Mouse (Mus musculus) cerebellum, adult 9-10 months (tissue): ENCODE data around the gene Diras2.

ENCODE experiments used
- DNase-seq: peaks from one replicate; pipeline ENCODE4 v3.0.0; 2022

The Diras2 gene

DNA sequence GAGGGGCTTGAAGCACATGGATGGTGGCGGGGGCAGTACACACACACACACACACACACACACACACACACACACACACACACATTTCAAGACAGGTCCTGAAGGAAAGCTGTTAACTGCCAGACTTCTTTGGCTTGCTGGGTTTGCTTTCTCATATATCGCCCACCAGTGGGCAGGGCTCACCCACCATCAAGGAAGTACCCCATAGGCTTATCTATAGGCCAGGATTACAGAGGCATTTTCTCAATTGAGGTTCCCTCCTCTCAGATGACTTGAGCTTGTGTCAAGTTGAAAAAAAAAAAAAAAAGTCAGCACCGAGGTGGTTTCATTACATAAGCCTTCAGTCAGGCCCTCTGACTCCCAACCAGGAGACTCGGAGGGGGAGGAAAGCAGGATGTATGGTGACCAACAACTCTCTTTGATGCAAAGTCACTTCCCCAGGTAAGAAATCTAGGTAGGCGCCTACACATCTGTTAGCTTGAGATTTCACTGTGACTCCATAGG lies 19.7 kb upstream of the Diras2 start:
- DNase-seq, result no peak

GRCm38 (mm10) chr13:52546288-52546687 lies 15.2 kb upstream of the Diras2 start:
- DNase-seq, result no peak

DNA sequence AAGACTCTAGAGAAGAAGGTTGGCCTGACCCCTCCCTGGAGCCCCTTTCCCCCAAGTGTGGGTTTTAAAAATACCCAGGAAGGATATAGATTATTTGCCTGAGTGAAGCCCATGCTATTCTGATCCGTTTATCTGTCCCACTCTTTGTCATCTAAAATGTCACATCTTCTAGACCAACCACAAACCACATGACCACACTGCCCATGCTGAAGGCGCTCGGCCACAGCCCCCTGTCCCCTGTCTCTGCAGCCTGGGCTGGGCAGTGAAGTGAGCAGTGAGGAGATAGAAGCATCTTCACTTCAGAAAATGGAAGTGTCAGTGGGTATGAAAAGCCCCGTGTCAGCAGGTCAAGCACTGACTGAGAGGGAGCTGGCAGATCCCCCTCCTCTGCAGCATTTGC lies 11.6 kb upstream of the Diras2 start:
- DNase-seq, result no peak

DNA sequence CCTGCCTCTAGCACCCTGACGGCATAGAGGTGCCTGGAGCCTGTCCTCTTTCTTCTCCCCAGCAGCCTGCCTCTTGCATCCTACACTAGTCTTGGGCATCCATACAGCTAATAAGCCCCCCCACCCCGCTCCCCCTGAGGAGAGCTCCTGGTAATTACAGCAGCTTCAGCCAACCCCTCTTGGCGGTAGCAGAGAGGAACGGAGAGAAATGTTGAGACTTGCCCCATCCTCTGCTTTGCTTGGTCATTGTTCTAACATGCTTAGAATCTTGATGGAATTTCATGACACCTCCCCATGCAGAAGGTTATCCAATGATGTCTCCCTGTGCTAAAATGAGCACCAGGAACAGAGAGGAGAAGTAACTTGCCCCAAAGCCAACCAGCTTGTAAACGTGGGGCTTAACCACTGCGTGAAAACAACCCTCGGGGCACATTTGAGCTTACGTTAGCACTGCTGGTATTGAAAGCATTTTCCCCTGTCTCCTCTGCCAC lies 11.0 kb upstream of the Diras2 start:
- no peak for DNase-seq

DNA sequence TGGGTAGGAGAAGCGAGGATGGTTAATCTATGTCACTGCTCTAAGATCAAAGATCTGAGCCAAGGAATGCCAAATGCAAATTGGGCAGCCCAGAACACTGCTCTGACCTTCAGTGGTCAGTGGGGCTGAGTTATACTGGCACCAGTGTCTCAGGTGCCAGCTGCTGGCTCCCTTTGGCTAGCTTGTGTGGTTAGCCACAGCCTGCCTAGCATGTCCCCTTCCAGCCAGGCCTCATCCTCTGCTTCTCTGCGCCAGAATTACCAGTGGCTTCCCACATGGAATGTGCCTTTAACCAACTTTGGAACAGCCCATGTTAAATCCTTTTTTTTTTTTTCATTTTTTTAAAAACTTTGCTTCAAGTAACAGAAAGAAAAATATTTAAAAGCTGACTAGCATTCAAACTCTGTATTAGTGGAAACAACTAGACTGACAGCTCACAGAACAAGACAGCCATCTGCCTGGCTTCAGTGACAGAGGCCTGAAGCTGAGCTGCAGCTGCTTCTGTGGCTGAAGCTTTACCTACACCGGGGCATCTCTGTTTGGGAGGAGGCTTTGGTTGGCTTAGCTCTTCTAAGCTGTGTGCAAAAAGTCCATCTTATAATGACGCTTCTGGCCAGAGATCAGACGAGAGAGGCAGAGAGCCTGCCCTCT lies 10.4 kb upstream of the Diras2 start:
- DNase-seq, result no peak

DNA sequence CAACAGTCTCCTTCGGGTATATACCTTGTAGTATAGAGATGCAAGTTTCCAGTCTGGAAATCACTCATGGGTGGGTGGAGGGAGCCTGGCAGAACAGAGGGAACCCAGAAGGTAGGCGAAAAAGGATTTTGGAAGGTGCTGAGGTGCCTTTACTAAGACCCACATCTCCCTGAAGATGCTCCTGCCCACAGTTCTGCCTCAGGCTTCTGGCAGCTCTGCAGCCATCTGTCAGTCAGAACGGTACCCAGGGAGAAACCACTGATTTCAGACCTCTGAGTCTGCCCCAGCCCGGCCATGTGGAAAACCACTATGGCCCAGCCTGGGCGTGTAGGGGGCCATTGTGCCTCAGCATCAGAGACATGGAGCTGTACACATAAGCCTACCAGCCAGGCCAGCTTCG lies 8.4 kb upstream of the Diras2 start:
- no peak for DNase-seq

DNA sequence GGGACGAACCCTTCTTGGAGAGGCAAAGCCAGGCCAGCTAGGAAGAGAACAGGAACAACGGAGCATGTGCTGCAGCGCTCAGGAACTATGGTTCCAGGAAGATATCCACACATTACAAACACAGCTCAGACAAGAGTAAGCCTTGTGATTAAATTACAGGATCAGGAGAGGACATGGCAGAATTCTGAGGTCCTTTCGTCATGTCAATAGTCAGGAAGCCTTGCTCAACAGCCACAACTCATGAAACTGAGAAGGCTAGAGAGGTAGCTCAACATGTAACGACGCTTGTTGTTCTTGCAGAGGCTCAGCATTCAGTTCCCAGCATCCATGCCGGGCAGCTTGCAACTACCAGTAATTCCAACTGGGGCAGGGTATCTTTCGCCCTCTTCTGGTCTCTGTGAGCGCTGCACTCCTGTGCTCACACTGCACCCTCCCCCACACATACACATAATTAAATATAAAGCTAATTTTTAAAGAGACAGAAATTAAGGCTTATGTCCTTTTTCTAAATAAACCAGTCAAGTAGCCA lies 7.6 kb upstream of the Diras2 start:
- no peak for DNase-seq

GRCm38 (mm10) chr13:52537754-52538587 lies 6.9 kb upstream of the Diras2 start:
- DNase-seq, result no peak

DNA sequence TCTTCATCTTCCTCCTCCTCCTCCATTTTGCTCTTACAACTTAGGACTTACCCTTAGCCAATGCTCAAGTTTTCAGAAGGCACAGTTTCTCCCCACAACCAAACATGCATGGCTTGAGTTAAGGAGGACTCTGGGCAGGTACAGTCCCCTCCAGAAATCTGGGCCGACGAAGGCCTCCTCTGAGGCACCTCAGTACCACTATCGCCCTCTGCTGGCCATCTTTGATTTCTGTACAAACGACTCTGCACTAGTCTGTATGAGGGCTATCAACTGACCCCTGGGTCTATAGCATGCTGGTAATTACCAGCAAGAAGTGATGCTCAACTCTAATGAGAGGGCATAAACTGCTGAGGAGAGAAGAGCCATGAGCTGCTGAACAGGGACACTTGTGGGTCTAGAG lies 4.5 kb upstream of the Diras2 start:
- DNase-seq, result peak; percentile 81

GRCm38 (mm10) chr13:52533644-52534043 lies 2.6 kb upstream of the Diras2 start:
- no peak for DNase-seq

- peak; percentile 95 for DNase-seq
These were observed 802 bp downstream of the Diras2 start for GRCm38 (mm10) chr13:52530008-52530945.

DNA sequence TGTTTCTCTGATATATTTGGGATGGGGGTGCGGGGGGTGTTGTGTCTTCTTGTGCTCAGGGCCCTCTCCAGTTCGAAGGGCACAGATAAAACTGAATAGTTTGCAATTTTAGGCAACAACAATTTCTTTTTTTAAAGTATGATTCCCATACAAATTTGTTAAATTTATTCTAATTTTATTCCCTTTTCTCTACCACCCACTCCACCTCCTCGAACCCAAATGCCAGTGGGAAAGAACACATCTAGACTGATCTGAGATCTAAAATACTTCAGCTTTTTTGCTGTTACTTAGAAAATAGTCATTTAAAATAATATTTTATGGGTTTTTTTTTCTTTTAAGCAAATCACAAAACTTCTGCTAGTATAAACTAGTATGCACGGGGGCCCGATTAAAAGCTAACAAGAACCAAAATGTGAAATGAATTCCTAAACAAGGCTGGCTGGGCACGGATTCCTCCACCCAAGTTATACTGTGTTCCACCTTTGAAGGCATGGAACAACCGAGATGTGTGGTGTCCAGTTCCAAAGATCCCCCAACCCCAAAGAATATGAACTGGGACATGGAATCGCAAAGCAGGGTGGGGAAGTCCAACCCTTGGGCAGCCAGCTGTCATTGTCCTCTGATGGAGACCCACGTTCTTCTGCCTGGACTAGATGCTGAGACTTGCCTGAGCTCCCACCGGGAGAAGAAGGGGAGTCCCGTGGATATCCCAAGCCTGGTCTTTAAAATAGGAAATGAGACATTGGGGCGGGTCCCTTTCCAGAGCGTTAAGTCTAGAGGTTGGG lies 1.7 kb downstream of the Diras2 start:
- DNase-seq, result peak; percentile 64

GRCm38 (mm10) chr13:52528786-52529185 lies 2.3 kb downstream of the Diras2 start:
- DNase-seq, result peak; percentile 67

GRCm38 (mm10) chr13:52528281-52528680 lies 2.8 kb downstream of the Diras2 start:
- DNase-seq, result no peak

- peak; percentile 60 for DNase-seq
These were observed 4.6 kb downstream of the Diras2 start for GRCm38 (mm10) chr13:52526249-52527035.

GRCm38 (mm10) chr13:52524313-52524712 lies 6.8 kb downstream of the Diras2 start:
- DNase-seq, result peak; percentile 41

DNA sequence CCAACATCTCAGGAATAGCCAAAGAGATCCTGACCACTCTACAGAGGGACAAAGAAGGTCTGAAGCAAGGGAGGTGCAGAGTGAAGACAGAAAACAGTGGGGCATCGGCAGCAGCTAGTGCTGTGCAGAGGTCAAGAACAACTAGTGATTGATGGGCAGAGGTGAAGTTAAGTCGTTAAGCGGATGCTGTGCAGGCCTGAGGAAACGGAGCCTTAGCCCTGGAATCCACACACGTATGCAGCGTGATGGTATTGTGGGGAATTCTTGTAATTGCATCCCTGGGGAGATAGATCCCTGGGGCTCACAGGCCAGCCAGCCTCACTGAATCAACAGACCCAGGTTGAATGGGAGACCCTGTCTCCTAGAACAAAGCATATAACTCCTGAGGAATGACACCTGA lies 9.9 kb downstream of the Diras2 start:
- DNase-seq, result peak; percentile 40

- peak; percentile 65 for DNase-seq
These were observed 11.7 kb downstream of the Diras2 start for GRCm38 (mm10) chr13:52519425-52519824.

GRCm38 (mm10) chr13:52518377-52518776 lies 12.7 kb downstream of the Diras2 start:
- DNase-seq, result peak; percentile 62

DNA sequence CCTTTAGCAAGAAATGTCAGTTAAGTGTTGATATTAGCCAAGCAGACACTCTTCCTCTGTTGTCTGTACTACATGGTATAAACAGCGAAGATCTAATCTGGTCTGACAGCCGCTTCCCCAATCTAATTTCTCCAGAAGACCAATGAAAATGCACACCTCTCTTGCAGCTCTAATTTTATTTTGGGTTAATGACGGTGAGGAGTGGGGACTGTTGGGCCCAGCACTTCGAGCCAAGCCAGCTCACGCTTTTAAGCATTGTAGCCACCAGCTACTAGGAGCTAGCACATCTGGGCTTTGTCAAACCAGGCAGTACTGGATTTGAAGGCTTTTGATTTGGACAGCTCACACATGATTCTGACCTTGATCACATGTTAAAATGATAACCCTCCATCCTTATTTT lies 14.1 kb downstream of the Diras2 start:
- peak; percentile 45 for DNase-seq

GRCm38 (mm10) chr13:52516561-52516960 lies 14.5 kb downstream of the Diras2 start:
- peak; percentile 53 for DNase-seq
